Mouse (Mus musculus): ENCODE data around the gene Npas2.

DNA sequence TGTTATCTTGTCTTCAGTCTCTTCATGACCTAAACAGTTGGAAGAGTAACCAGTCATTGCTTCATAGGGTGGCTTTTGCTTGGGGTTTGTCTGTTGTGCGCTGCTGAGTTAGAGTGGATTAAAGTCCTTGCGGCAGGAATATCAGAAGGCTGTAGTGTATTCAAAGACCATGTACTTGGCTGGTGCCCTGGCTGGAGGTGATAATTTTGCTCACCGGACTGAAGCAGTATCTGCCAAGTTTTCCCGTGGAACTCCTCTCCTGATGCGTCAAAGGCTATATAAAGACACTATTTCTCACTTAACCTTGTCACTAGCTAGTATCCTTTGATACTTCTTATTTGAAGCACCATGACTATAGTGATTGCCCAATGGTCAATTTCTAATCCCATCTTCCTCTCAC lies 34.9 kb downstream of the Npas2 start:
- no peak for TF ChIP-seq CTCF (IDR thresholded peaks at IDR 0.05)
- no peak for TF ChIP-seq EP300 (IDR thresholded peaks at IDR 0.05; ENCODE audit: insufficient read depth, low read depth, low read length)
- no peak for TF ChIP-seq POLR2A (IDR thresholded peaks at IDR 0.05; ENCODE audit: insufficient read depth, low read depth, low read length)

All from heart, adult 2 months (tissue).